Mouse (Mus musculus) liver, embryonic 14.5 days (tissue): Measurements from ENCODE around the gene Gm20738. TPM values are rescaled to one million over a fixed set of nuclear protein-coding genes. Genes with fewer than 3 reads are reported as not detected.
"Not testable (repeated sequence)": the region's sequence is repeated elsewhere in the genome, so short reads cannot be mapped to it uniquely, and the experiment has no call there.

Experiments
- ATAC-seq: fragments of 200-750 bp; cut with Nextera tagmentation; 2 replicates; pipeline ENCODE4 v1.8.0; 2017; ENCODE audit warnings: moderate number of reproducible peaks, mild to moderate bottlenecking, moderate library complexity; ENCODE audit not compliant: insufficient read depth
- DNase-seq, 3 experiments: peaks; one replicate each; pipeline ENCODE4 v3.0.0-alpha.2; 2012 to 2013; ENCODE audit warnings: low read depth in 3 of 3, low spot score in 3 of 3
- H3K27ac ChIP-seq: fragments of 300-500 bp; sonication (generic); 2 replicates; pipeline ENCODE4 v1.5.1; 2014; ENCODE audit warnings: moderate library complexity, mild to moderate bottlenecking, control low read depth, inconsistent platforms
- H3K27me3 ChIP-seq: fragments of 300-500 bp; sonication (generic); 2 replicates; pipeline ENCODE4 v1.6.1; 2014; ENCODE audit warnings: mild to moderate bottlenecking, low read length, moderate library complexity; ENCODE audit not compliant: control insufficient read depth, insufficient read depth
- H3K36me3 ChIP-seq: fragments of 300-500 bp; sonication (generic); replicated peaks from 2 replicates; pipeline ENCODE4 v1.6.1; 2014; ENCODE audit warnings: low read depth; ENCODE audit not compliant: control insufficient read depth, insufficient read depth
- H3K4me1 ChIP-seq, 2 experiments: fragments of 200-500 bp in 1 of 2; fragments of 300-500 bp in 1 of 2; sonication (generic) in 1 of 2; replicated peaks; 2 replicates each; pipeline ENCODE4 v1.6.1; 2012 to 2014; ENCODE audit warnings: antibody characterized with exemption in 1 of 2, inconsistent platforms in 1 of 2, low read length in 1 of 2; ENCODE audit not compliant: control insufficient read depth in 2 of 2, insufficient read depth in 2 of 2
- H3K4me2 ChIP-seq: fragments of 300-500 bp; sonication (generic); 2 replicates; pipeline ENCODE4 v1.6.1; 2014; ENCODE audit warnings: low read depth, mild to moderate bottlenecking, control low read depth, moderate library complexity
- H3K4me3 ChIP-seq, 2 experiments: fragments of 200-500 bp in 1 of 2; fragments of 300-500 bp in 1 of 2; sonication (generic) in 1 of 2; 2 replicates each; pipeline ENCODE4 v1.5.1; 2012 to 2014; ENCODE audit warnings: low read depth in 2 of 2, low read length in 2 of 2, mild to moderate bottlenecking in 2 of 2, control low read depth in 1 of 2, inconsistent platforms in 1 of 2, moderate library complexity in 1 of 2; ENCODE audit not compliant: insufficient read depth in 1 of 2
- H3K9ac ChIP-seq: fragments of 300-500 bp; sonication (generic); replicated peaks from 2 replicates; pipeline ENCODE4 v1.6.1; 2014; ENCODE audit warnings: mild to moderate bottlenecking, control low read depth, moderate library complexity
- H3K9me3 ChIP-seq: fragments of 300-500 bp; sonication (generic); 2 replicates; pipeline ENCODE4 v1.6.1; 2016; ENCODE audit warnings: low read length, mixed read lengths; ENCODE audit not compliant: control insufficient read depth
- WGBS: fragments of 180-500 bp; shearing (Covaris S2); extraction: QIAGEN DNeasy Blood & Tissue Kit; methylation state at CpG from one replicate; pipeline ENCODE4 v1.1.7; 2014; ENCODE audit not compliant: insufficient replicate concordance; 5-methylcytosine and 5-hydroxymethylcytosine counted together
- polyA plus RNA-seq, 2 experiments: library from polyadenylated mRNA; depleted of rRNA in 1 of 2; stranded (reverse) in 1 of 2; unstranded in 1 of 2; fragments of >200 nt; fragmentation: Nextera tagmentation in 1 of 2; extraction: Ambion mirVana in 1 of 2; gene quantifications; 2 replicates each; pipeline versions ENCODE4 v1.2.1 to v1.2.3; 2012 to 2014

The Gm20738 gene
- polyA plus RNA-seq (2012; rRNA removed) (not detected in 2 replicates), polyA plus RNA-seq (2014; fragmentation: Nextera tagmentation; extraction: Ambion mirVana) (not detected in 2 replicates)

- not testable (repeated sequence) for H3K4me3 ChIP-seq, H3K27ac ChIP-seq, H3K36me3 ChIP-seq, H3K4me2 ChIP-seq, H3K9me3 ChIP-seq, H3K27me3 ChIP-seq, H3K4me1 ChIP-seq, DNase-seq, ATAC-seq, H3K9ac ChIP-seq
- 52% methylated on average over 2 of the region's 4 CpGs for WGBS
Measured at GRCm38 (mm10) chrY:37957511-37957910, at the start of gene Gm20738. TSS of gene Gm20738 (plus strand) at chrY:37957811.
